Mouse (Mus musculus) gastrocnemius, adult 8-10 months (tissue): ENCODE results near the gene Apba1. TPM values are rescaled to one million over a fixed set of nuclear protein-coding genes. Genes with fewer than 3 reads are reported as not detected.

Experiments used
- DNase-seq, 2 experiments: peaks; one replicate each; pipeline ENCODE4 v3.0.0; 2022; ENCODE audit warnings: low spot score in 2 of 2
- total RNA-seq, 4 experiments: library from RNA; stranded (reverse); gene quantifications; 2 replicates each; pipeline ENCODE4 v1.2.4; 2022

Gene Apba1
- total RNA-seq, 4 experiments from 2014 or later: 0.63 to 0.99 (median 0.76) TPM

- DNase-seq: no peak
These were observed 172.1 kb downstream of the Apba1 start for GRCm38 (mm10) chr19:23930826-23931225.

DNA sequence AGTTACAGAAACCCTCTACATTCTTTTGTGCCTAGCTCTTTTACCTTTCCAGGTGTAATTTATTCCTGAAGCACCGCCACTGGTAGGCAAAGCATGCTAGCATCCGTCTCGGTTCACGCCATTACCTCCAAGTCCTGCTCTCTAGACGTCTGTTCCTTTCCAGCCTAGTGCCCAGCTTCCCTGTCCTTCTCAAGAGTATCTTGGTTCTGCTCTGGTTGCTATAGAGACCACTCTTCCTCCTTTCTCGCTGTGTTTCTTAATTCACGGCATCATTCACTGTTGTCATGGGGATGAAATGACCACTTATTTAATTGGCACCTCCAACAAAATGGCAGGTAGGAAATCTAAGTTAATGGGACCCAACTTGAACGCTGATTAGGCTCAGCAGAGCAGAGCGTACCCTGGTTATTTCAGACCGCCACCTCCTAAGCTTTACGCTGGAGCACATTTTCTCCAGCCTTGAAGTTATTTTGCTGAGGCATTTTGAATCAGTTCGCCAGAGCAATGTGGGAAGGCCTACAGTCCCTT lies 182.8 kb downstream of the Apba1 start:
- no peak for DNase-seq

DNA sequence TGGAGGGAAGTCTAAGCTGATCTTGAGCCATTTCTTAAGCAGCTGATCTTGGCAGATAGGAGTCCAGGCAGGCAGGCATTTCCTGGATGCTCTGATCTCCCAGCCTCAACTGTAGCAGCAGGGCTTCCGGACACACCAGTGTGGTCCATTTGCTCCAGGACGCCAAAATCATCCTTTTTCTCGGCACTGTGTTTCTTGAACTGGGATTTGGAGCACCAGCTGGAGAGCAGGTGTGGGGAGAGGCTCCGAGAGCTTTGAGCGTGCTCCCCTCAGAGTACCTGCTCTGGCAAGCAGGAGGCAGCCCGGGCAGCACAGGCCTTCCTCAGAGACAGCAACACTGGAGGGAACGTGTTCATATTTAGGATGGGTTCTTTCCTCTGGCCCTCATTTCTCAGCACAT lies 184.2 kb downstream of the Apba1 start:
- no peak for DNase-seq

GRCm38 (mm10) chr19:23946026-23946685 lies 187.5 kb downstream of the Apba1 start:
- no peak for DNase-seq

- DNase-seq: no peak
These were observed 188.1 kb downstream of the Apba1 start for GRCm38 (mm10) chr19:23946751-23947150.

DNA sequence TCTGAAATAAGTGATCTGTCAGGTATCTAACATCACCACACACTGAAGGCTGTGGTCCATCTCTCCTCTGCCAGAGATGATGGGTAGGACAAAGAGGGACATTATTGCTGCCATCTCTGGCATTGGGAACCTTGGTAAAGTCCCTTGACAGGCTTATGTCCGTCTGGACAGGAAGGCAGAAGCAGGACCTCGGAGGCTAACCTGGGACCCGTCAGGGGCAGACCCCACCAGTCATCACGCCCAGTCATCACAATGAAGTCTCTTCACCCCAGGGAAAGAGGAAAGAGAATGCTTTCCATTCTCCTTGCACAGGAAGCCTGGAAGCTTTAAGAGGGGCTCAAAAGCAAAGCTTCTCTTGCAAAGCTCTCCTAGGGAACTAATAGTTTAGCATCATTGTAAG lies 189.2 kb downstream of the Apba1 start:
- DNase-seq: no peak

GRCm38 (mm10) chr19:23948301-23949000 lies 189.8 kb downstream of the Apba1 start:
- DNase-seq: no peak

GRCm38 (mm10) chr19:23955461-23955860 lies 196.8 kb downstream of the Apba1 start:
- DNase-seq: no peak

GRCm38 (mm10) chr19:23956299-23956975 lies 197.8 kb downstream of the Apba1 start:
- no peak for DNase-seq

DNA sequence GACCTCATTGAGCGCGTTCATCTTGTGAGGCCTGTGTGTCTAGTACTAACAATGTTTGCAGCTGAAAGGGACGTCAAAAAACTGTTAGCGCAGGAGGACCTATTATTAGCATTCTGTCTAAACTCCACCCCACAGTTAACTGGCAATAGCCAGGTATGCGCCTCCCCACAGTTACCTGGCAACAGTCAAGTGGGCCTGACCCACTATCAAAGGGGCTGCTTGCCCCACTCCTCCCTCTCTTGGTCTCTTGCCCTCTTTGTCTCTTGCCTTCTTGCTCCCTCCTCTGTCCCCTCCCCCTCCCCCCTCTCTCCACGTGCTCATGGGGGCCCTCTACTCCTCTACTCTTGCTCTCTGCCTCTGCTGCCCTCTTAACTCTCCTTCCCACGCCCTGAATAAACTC lies 198.9 kb downstream of the Apba1 start:
- no peak for DNase-seq

DNA sequence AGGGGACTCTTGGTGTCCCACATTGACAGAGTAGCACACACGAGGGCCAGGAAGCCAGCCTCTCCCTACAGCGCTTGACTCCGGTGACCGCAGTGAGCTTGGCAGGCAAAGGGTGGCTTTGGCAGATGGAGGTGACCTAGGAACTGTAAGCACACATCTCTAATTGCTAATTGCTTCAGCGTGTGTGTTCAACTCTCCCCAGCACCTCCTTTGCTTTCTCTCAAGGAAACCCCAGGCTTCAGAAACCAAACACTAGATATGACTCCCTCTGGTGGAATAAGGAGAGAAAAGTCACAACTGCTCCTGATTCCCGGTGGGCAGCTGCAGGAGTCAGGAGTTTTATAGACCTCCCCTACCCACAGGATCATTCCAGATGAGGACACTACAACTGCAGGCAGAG lies 200.2 kb downstream of the Apba1 start:
- no peak for DNase-seq

DNA sequence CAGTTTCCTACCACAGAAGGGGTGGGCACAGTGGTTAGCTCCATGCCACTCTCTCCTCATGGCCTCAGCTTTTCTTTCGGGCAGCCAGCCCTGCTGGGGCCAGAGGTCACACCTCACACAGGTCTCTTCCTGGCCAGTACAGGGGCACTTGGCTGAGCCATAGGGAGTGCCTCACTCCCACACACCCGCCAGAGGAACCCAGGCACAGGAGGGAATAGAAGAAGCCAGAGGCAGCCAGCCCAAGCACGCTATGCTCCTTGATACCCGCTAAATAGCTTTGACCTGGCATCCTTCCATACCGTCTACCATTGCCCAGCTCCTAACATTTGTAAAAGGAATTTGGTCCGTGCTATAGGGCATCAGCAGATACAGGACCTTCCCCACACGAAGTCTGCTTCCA lies 201.2 kb downstream of the Apba1 start:
- no peak for DNase-seq

DNA sequence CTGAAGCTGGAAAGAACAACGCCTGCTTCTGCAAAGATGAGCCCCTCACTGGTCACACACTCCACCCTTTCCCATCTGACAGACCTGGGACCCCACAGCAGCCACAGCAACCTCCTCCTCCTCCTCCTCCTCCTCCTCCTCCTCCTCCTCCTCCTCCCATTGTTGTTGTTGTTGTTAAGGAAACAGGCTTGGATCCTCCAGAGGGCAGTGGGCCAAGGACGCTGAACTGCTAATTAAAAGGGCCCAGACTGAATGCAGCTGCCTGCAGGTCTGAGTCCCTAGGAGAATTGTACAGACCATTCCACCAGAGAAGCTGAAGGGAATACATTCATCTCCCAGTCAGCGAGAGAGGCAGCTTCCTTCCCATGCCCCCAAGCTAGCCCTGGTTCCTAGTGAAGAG lies 201.6 kb downstream of the Apba1 start:
- no peak for DNase-seq

GRCm38 (mm10) chr19:23960831-23961447 lies 202.3 kb downstream of the Apba1 start:
- no peak for DNase-seq

DNA sequence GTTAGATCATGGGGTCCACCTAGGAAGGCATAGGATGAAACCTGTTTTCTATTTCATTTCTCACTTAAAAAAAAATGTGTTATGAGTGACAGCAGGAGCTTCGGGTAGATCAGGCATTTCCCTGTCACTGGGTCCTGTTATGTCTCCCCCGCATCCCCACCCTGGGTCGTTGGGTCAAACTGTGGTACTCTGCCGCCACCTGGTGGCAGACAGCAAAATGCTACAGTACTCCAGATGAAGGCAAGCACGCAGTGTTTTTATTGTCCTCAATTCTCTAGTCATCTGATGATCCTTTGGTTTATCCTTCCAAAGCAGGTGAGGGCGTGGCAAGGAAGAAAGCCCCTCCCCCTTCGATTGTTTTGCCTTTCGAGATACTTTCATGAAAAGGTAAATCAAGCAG lies 202.8 kb downstream of the Apba1 start:
- peak in 1 of 2 experiments; percentile 24 for DNase-seq

GRCm38 (mm10) chr19:23964401-23964910 lies 205.8 kb downstream of the Apba1 start:
- DNase-seq: no peak

- DNase-seq: no peak
These were observed 207.7 kb downstream of the Apba1 start for GRCm38 (mm10) chr19:23966376-23966775.

DNA sequence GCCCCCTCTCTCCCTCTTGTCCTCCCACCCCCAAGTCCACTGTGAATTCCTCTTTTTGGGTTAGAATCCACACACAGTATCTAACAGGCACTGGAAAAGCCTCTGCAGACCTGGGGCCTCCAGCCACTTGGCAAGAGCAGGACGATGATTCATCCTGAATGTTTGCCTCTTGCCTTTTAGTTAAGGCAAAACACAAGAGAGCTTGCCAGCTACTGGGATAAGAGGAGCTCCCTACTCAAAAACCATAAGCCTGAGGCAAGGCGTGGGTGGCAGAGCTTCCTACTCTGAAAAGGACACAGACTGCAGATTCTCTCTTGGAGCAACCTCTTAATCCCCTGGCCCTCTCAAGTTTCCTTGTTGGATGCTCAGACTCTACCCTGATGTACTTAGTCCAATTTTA lies 208.5 kb downstream of the Apba1 start:
- peak; percentile 41 to 64 for DNase-seq

- DNase-seq: no peak
These were observed 209.6 kb downstream of the Apba1 start for GRCm38 (mm10) chr19:23968125-23968861.

GRCm38 (mm10) chr19:23968862-23969225 lies 210.2 kb downstream of the Apba1 start:
- DNase-seq: no peak

- DNase-seq: no peak
These were observed 211.7 kb downstream of the Apba1 start for GRCm38 (mm10) chr19:23970374-23970773.
